Mouse (Mus musculus): ENCODE data around the gene Rasgrp4.
A peak's percentile ranks its signal among the peaks of the same experiment; 100 is the strongest.

The Rasgrp4 gene

GRCm38 (mm10) chr7:29148771-29149170 is 14.1 kb downstream of the Rasgrp4 start:
- DNase-seq (ENCODE audit: low spot score) = no peak

DNA sequence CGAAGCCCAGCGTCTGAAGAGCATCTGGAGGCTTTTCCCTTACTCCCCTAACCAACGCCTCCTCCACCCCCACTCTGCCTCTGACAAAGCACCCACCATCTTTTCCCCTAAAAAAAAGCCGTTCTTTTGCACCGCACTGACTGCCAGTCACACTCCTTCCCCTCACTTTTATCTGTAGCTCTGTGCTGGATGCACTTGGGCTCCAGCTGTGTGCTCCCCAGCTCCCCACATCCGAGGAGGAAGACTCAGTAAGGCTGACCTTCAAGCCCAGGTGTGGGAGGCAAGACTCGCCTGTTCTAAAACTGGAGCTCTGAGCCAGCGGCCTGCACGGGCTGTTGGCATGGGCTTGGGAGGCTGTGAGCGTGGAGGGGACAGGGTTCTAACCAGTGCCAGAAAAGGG is 16.8 kb downstream of the Rasgrp4 start:
- no peak for DNase-seq (ENCODE audit: low spot score)

- DNase-seq (ENCODE audit: low spot score) = no peak
Measured at GRCm38 (mm10) chr7:29154018-29154720, 19.5 kb downstream of the Rasgrp4 start.

GRCm38 (mm10) chr7:29155196-29155837 is 20.7 kb downstream of the Rasgrp4 start:
- DNase-seq (ENCODE audit: low spot score) = peak; percentile 88

- peak; percentile 81 for DNase-seq (ENCODE audit: low spot score)
Measured at GRCm38 (mm10) chr7:29155838-29156782, 21.5 kb downstream of the Rasgrp4 start, which contains the start of gene Fam98c. TSS of gene Fam98c (minus strand) at chr7:29156234.

DNA sequence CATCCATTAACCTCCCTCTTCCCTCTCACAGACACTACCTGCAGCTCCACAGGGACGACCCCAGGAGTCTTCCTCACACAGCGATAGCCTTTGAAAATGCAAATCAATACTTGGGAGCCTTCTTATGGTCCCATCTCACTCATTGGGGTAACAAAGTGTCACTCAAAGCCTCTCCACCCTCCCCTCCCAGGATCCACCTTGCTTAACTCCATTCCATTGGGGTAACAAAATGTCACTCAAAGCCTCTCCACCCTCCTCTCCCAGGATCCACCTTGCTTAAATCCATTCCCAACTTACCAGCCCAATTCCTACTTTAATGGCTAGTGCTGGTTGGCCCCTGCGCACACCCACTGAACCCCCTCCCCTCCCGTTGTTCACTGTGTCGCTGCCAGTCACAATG is 23.6 kb downstream of the Rasgrp4 start:
- DNase-seq (ENCODE audit: low spot score) = no peak

- DNase-seq (ENCODE audit: low spot score) = no peak
Measured at GRCm38 (mm10) chr7:29162294-29162693, 27.6 kb downstream of the Rasgrp4 start.

DNA sequence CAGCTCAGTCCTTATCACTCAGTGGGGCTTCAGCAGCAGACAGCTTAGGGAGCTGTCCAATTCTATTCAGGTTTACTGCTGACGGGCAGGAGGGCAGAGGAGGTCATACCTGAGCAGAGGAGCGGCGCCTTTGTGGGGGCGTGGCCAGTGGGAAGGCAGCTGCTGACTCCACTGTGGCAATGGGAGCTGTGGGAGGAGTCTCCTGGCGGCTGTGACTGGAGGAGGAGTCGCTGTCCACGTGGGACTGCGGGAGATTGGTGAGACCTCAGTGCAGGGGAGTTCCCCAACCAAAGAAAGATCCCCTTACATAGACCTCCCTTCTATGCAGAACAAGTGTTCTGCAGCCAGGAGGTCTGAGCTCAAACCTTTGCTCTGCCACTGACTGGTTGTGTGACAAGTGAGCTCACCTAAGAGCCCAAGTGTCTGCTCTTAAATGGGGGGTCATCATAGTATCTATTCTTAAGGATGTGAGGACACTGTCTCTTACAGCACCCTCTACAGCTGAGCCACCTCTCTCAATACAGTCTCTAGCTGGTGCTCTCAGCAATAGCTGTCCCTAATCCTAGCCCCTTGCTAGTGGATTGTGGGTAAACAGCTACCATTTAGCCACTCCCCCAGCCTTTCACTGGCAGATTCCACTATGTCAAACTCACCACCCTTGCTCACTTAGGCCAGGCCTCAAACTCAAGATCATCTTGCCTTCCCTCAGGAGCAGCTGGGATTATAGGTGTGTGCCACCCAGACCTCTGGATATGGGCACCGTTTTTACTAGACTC is 28.3 kb downstream of the Rasgrp4 start:
- peak; percentile 38 for DNase-seq (ENCODE audit: low spot score)

DNA sequence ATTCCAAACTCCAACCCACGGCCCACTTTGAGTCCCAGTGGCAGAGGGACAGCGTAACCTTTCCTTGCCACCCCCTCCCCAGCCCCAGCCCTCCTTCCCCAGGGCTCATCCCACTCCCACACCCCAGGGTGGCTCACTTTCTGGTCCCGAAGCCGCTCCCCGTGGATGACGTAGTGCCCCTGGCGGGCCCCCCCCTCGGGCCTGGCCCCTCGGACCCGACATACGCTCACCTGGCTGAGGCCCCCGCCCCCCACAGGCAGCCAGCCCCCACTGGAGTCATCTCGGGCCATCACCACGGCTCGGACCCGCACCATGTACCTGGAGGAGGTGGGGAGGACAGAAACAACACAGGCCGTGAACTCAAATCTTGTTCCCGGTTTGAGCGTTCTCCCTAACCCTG is 33.0 kb downstream of the Rasgrp4 start:
- no peak for DNase-seq (ENCODE audit: low spot score)

DNA sequence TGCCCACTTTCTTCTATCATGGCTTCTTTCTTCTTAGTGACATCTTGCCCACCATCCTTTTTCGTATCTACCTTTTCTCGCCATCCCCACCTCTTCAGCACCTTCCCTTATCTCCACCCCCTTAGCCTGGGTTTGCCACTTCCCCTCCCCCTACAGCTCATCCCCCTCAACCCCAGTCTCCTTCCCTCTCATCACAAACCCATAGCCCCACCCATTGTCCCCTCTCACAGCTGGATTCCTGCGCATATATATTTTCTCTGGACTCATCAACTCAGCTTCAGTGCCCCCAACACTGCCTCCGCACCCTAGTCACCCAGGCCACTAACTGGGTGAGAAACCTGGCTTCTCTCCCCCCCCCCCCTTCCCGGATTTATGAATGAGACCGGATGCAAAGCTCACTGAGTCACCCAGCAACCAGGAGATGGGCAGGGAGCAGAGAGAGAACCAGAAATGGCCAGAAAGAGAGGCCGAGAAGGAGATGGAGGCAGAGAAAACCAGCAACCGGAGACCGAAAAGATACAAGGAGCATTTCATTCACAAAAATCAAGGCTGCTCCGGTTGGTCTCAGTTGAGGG is 33.6 kb downstream of the Rasgrp4 start:
- no peak for DNase-seq (ENCODE audit: low spot score)

DNA sequence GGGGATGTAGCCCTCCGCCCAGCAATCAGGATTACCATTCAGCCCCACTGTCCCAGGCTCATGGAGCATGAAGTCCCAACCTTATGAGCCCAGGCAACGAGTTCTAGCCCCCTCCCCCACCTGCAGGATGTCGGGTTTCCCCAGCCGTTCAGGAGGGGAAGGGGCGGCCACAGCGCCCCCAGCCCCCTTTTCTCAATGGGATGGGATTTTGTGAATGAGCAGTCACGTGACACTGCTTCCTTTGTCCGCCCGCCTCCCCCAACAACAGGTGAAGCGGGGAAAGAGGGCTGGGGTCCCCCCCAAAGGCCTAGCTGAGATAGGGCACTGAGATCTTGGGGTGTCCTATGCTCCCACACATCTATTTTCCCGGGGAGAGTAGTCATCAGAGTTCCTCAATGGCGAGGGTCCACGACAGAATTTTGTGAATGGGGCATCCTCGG is 34.2 kb downstream of the Rasgrp4 start:
- no peak for DNase-seq (ENCODE audit: low spot score)

- peak; percentile 71 for DNase-seq (ENCODE audit: low spot score)
Measured at GRCm38 (mm10) chr7:29169231-29170065, 34.8 kb downstream of the Rasgrp4 start.

DNA sequence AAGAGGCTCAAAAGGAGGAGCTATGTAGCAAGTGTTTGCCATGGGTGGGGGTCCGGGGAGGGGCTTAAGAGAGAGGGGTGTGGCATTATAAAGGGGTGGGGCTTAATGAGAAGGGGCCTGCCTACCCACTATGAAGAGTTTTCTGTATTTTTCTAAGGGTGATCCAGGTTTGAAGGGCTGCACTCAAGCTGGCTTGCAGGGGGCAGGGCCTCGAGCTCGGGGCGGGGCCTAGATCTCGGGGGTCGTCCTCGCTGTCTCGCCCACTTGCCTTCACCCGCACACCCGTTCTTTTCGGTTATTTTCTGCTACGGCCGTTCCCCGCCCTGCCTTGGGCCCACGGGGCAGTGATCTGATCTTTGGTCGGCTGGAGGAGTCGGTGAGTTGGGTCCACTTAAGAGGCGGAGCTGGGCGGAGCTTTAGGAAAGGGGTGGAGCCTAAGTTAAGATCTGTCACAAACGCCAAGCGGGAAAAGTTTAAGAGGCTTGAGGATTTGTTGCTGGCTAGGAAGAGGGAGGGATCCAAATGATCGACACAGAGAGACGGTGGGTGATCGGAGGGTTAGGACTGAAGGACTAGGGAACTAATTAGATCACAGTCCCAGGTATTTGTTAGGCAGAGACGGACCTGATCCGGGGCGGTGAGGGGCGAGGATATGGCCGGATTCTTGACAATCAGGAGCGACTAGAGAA is 35.6 kb downstream of the Rasgrp4 start, which contains the start of the genes Ggn and Spred3:
Gene Ggn, plus strand, starts transcription at position 145 of the 689 bp plus-strand sequence.
Gene Spred3, minus strand, starts transcription at position 346 of the 689 bp plus-strand sequence.
- DNase-seq (ENCODE audit: low spot score) = peak; percentile 72

DNA sequence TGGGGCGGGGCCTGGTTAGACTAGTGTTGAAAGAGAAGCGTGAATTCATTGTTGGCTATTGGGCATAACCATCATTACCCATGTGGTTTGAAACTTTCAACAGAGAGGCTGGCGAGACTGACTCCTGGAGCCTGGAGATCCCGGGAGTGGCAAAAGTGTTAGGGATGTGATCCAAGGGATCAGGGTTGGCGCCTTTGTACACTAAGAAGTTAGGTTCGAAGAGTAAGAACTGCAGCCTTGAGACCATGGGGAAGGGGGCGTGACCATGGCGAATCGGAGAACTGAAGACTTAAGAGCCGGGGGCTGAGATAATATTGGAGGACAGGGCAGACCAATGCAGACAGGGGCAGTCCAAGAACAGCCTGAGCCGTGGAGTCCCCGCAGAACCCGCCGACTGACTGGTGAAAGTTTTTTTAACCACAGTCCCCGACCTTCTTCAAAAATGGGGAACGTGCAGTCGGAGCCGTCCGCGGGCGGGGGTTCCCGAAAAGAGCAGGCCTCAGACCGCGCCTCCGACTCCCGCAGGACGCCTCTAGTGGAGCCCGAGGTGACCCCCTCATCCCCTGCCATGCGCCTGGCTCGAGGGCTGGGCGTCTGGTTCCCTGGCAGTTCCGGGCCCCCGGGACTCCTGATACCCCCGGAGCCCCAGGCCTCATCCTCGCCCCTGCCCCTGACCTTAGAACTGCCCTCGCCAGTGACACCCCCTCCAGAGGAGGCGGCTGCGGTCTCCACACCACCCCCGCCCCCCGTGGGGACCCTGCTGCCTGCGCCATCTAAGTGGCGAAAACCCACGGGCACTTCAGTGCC is 36.3 kb downstream of the Rasgrp4 start:
- peak; percentile 31 for DNase-seq (ENCODE audit: low spot score)

DNA sequence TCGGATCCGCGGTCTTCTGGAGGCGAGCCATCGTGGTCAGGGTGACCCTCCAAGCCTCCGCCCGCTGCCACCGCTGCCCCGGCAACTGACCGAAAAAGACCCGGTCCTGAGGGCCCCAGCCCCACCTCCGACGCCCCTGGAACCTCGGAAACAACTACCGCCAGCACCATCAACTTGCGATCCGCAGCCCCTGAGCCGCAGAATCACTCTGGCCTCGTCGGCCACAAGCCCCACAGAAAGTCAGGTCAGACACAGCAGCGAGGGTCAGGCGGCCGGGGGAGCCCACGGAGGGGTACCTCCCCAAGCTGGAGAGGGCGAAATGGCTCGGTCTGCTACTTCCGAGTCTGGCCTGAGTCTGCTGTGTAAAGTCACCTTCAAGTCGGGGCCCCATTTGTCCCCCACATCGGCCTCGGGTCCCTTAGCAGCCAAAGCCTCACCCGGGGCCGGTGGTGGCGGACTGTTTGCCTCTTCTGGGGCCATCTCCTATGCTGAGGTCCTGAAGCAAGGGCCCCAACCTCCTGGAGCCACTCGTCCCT is 37.0 kb downstream of the Rasgrp4 start:
- peak; percentile 26 for DNase-seq (ENCODE audit: low spot score)

GRCm38 (mm10) chr7:29172390-29173016 is 37.9 kb downstream of the Rasgrp4 start:
- no peak for DNase-seq (ENCODE audit: low spot score)

DNA sequence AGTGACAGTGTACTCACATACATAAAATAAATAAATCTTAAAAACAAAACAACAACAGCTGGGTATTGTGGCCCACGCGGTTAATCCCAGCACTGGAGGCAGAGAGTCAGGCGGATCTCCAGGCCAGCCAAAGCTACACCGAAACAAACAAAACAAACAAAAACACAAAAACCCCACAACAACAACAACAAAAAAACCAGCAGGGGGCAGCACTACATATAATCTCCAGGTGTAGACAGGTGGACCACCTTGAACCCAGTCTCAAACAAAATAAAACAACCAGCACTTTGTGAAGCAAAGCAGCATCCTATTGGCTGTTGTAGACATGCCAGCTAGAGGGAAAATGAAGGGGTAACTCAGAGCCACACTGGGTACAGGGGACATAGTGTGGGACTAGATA is 43.5 kb downstream of the Rasgrp4 start:
- DNase-seq (ENCODE audit: low spot score) = no peak

- no peak for DNase-seq (ENCODE audit: low spot score)
Measured at GRCm38 (mm10) chr7:29179323-29179722, 44.7 kb downstream of the Rasgrp4 start.

Measured in ovary, postnatal 36 days (tissue).